Mouse (Mus musculus) embryonic fibroblast, embryonic 13.5 days (primary cell): ENCODE data around the gene Snx18.

Experiments
- CTCF ChIP-seq: IDR thresholded peaks from 2 replicates; pipeline ENCODE4 v1.5.1; 2011; ENCODE audit warnings: mild to moderate bottlenecking, control low read depth, low read length, moderate library complexity, borderline replicate concordance; ENCODE audit not compliant: insufficient read depth
- POLR2A ChIP-seq: IDR thresholded peaks from 2 replicates; pipeline ENCODE4 v1.6.1; 2011; ENCODE audit warnings: low read depth, mild to moderate bottlenecking, control low read depth, low read length, moderate library complexity

GRCm38 (mm10) chr13:113602882-113603342 lies 15.5 kb downstream of the Snx18 start:
- TF ChIP-seq CTCF, result no peak
- TF ChIP-seq POLR2A, result no peak
